Mouse (Mus musculus): Measurements from ENCODE around the gene Ccdc40. TPM values are rescaled to one million over a fixed set of nuclear protein-coding genes. Genes with fewer than 3 reads are reported as not detected.
"Not testable (repeated sequence)": the region's sequence is repeated elsewhere in the genome, so short reads cannot be mapped to it uniquely, and the experiment has no call there.

Ccdc40 gene
- total and polyA plus RNA-seq, 3 experiments, result 0.26 to 0.83 (median 0.34) TPM

- DNase-seq, result no peak
These were observed 8.6 kb downstream of the Ccdc40 start for GRCm38 (mm10) chr11:119237007-119237406.

- DNase-seq, result peak; percentile 43
These were observed 9.4 kb downstream of the Ccdc40 start for GRCm38 (mm10) chr11:119237568-119238304.

DNA sequence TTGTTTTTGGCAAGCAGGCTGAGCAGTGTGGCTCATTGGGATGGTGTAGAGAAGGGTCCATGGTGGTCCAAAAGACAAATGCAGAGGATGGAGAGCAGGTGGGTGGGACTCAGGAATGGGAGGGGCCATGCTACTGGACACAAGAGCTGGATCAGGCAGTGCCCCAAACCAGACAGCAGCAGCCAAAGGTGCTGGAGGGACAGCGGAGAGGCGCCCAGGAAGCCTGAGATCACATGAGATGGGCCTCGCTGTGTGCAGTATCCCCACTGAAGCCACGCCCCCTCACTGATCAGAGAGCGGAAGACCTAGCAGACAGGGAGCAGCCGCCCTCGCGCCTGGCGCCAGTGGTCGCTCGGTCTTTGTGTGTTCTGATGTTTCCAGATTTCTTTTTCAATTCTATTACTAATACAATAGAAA lies 9.9 kb downstream of the Ccdc40 start:
- peak; percentile 71 for DNase-seq

- DNase-seq, result no peak
These were observed 11.1 kb downstream of the Ccdc40 start for GRCm38 (mm10) chr11:119239480-119239879.

GRCm38 (mm10) chr11:119245543-119245942 lies 17.2 kb downstream of the Ccdc40 start:
- not testable (repeated sequence) for DNase-seq

DNA sequence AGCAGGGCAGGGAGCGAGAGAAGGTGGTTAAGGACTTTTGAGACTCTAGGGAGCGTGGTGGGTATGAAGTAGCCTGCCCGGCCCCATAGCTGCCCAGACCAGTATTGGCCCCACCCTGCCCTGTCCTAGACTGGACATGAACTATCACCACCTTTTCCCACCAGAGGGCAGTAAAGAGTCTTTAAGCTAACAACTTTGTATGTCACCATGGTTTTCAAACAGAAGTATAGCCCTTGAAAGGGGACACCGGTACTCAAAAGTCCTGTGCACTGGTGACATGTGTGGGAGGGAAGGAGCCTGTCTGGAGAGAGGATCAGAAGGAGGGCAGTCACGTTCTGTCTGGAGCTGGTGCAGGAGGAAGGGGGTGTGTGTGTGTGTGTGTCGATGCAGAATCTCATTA lies 20.6 kb downstream of the Ccdc40 start:
- peak; percentile 63 for DNase-seq

DNA sequence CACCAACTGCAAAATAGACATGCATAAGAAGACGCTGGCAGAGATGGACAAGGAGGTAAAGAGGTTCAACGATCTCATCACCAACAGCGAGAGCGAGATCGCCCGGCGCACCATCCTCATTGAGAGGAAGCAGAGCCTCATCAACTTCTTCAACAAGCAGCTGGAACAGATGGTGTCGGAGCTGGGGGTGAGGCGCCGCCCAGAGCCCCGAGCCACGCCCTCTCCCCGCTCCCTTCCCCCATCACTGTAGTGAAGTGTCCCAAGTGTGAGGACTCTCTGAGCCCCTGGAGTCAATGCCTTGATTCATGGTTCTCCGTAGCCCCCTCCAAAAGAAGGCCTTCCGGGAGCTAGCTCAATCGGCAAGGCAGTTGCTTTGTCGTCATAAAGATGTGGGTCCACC lies 22.6 kb downstream of the Ccdc40 start:
- no peak for DNase-seq

- DNase-seq, result peak; percentile 38
These were observed 24.6 kb downstream of the Ccdc40 start for GRCm38 (mm10) chr11:119252854-119253541.

GRCm38 (mm10) chr11:119256557-119256956 lies 28.2 kb downstream of the Ccdc40 start:
- DNase-seq, result not testable (repeated sequence)

DNA sequence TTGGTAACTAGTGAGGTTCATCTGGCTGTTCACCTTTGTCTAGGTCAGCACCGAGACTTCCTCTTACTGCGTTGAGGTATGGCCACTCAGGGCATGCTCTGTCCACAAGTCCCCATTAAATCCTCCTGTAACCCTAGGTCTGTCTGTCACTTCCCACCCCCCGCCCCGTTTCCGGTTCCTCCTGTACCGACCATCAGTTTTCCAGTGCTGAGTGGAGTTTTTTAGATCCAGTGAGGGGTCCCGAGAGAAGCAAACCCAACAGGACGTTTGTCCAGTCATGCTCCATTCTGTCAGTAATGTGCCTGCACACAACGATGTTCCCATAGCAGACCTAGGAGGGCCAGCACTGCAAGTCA lies 29.8 kb downstream of the Ccdc40 start:
- DNase-seq, result no peak

DNA sequence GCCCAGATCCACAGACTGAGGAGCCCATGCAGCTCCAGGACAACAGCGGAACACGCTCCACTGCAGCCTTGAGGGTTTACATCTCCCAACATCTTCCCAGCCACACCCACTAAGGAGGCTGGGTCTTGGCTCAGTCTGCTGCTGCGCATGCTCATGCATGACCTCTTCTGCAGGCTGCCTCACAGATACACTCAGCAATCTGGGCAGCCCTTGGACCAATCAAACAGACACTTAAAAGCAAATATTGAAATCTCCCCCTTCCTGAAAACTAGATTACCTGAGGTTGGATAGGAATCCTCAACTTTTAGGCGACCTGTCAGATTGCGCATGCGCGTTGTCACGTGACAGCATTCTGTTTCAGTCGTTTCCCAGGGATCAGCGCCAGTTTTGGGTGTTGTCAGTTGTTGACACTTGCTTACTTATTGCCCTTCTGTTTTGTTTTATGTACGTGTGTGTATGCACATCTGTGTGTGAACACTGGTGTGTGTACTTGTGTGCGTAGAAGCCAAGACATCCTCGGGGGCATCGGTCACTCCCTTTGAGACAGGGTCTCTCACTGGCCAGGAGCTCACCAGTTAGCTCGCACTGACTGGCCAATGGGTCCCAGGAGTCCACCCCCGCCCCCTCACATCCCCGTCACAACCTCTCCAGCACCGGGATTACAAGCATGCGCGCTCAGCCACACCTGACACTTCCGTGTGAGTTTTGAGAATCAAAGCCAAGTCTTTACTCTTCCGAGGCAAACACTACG lies 30.4 kb downstream of the Ccdc40 start:
- DNase-seq, result peak; percentile 82

DNA sequence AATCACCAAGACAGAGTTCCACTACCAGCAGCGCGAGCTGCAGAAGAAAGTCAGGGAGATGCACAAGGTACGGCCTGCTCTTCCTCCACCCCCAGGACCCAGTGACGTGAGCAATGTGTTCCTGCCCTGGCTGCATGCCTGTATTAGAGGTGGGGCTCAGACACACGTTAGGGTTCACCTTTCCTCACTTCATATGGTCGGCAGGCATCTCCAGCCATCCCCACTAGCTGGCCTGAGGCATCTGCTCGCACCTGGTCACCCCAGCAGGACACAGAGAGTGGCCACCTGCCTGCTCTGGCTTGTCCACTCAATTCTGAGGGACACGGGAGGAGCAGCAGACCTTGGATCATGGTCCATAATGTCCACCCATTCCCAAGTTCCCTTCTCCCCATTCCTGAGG lies 31.6 kb downstream of the Ccdc40 start:
- no peak for DNase-seq

DNA sequence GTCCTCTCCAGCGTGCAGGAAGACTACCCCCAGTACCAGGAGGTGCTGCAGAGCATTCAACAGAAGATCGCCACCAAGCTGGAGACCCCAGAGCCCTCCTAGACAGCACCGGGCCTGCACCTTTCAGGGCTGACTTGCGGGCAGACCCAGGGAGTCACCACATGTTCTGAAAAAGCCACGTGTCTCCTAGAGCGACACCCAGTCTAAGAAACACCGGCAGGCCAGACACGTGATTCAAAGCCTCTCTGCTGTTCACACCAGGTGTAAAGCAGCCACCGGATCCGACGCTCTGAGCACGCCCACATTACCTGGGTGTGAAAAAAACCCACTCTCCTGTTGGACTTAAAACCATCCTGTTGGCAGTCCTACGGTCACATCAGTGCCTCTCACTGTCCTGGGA lies 36.0 kb downstream of the Ccdc40 start:
- DNase-seq, result no peak

DNA sequence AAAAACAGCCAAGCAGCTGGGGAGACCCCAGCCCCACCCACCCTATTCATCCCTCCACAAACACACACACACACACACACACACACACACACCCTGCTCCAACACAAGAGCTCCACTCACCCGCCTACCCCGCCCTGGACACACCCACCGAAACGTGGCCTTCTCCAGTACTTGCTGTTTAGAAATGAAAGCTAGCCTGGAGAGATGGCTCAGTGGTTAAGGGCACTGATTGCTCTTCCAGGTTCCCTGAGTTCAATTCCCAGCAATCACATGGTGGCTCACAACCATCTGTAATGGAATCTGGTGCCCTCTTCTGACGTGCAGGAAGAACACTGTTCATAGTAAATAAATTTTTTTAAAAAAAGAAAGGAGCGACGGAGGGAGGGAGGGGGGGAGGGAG lies 37.4 kb downstream of the Ccdc40 start:
- DNase-seq, result no peak

DNA sequence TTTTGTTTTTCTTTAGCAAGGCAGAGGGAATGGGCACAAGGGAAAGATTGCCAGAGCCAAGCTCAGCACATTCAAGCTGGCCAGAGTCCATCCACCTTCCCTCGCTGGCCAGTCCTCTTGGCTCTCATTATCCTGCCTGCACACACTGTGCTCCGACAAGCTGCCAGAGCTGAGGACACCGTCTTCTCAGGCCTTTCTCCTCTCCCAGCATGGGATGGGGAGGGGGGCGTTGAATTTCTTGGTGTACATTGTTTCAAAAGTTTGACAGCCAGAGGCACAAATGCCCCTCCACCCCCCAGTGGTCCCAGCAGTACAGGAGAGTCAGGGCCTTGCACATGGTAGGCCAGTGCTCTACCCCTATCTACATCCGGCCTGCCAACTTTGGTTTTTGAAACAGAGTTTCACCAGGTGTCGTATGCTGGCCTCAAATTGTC lies 38.9 kb downstream of the Ccdc40 start:
- DNase-seq, result peak; percentile 41

GRCm38 (mm10) chr11:119267768-119268556 lies 39.6 kb downstream of the Ccdc40 start, which contains the start of gene Gaa:
Gene Gaa (plus strand): TSS chr11:119267887.
- peak; percentile 95 for DNase-seq

GRCm38 (mm10) chr11:119268557-119269195 lies 40.3 kb downstream of the Ccdc40 start:
- DNase-seq, result no peak

DNA sequence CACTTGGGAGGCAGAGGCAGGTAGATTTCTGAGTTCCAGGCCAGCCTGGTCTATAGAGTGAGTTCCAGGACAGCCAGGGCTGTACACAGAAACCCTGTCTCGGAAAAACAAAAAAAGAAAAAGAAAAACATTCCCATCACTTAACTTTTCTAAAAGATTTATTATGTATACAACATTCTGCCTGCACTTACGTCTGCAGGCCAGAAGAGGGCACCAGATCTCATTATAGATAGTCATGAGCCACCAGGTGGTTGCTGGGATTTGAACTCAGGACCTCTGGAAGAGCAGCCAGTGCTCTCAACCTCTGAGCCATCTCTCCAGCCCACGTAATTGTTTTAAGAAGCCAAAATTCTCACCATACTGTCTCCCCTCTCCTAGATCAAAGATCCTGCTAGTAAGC lies 44.1 kb downstream of the Ccdc40 start:
- DNase-seq, result not testable (repeated sequence)

DNA sequence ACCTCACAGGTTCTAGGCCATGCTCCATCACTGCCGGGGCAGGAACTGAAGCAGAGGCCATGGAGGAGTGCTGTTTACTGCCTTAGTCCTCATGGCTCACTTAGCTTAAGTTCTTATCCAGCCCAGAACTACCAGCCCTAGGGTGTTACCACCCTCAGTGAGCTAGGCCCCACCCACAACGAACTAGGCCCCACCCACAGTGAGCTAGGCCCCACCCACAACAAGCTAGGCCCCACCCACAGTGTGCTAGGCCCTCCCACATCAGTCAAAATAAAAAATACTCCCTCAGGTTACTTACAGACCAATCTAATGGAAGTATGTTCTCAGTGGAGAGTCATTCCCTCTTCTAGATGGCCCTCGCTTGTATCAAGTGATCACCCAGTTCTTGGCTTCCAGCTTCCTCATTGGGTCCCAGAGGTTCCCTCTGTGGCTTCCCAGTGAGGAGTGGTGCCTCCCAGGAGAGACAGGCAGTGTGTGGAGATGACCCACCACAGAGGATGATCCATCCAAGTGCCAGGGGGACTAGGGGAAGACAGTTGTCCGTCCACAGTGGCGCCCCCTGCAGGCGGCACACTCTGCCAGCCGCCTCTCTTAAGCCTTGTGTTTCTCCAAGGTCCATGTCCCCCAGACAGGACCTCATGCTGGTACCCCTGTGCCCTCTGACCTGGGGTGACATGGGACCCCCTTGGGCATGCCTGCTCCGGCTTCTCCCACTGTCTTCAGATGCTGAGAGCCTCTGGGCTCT lies 45.0 kb downstream of the Ccdc40 start:
- no peak for DNase-seq

- DNase-seq, result no peak
These were observed 52.7 kb downstream of the Ccdc40 start for GRCm38 (mm10) chr11:119281030-119281429.

Data from adrenal gland, adult 2 months (tissue).